Mouse (Mus musculus): ENCODE measurements at regions not wholly inside any gene's neighbourhood (a gene's known extent, or its start where the extent isn't known, plus 50 kb on each side); places are given as distances from the start of the nearest gene placed in this dataset.
A peak's percentile ranks its signal among the peaks of the same experiment; 100 is the strongest.
"Not testable (repeated sequence)": the region's sequence is repeated elsewhere in the genome, so short reads cannot be mapped to it uniquely, and the experiment has no call there.

- H3K9me3 ChIP-seq (ENCODE audit: control insufficient read depth, low read length) = no peaks in the 10 kb centered on the region
- WGBS = 76% methylated on average over 6 of the region's 6 CpGs
- no peaks in the 10 kb centered on the region for H3K27me3 ChIP-seq (ENCODE audit: control insufficient read depth, insufficient read depth, low read length)
- no peak overlapping the region for H3K27ac ChIP-seq
- no peaks in the 10 kb centered on the region for H3K36me3 ChIP-seq (replicated peaks; ENCODE audit: control insufficient read depth, insufficient read depth)
- DNase-seq (ENCODE audit: low spot score) (no peak), ATAC-seq (ENCODE audit: low FRiP score) (no peak)
- no peak overlapping the region for H3K9ac ChIP-seq
- no peak overlapping the region for H3K4me3 ChIP-seq (replicated peaks; ENCODE audit: low read length)
- no peaks in the 10 kb centered on the region for H3K4me1 ChIP-seq (replicated peaks; ENCODE audit: control insufficient read depth, insufficient read depth, low read length)
- H3K4me2 ChIP-seq (replicated peaks) = no peak overlapping the region
Observed at GRCm38 (mm10) chr9:14074273-14074672, 200.6 kb upstream of the Sesn3 start.

- not testable (repeated sequence) for H3K4me3 ChIP-seq (replicated peaks; ENCODE audit: low read length); H3K9me3 ChIP-seq (ENCODE audit: control insufficient read depth, low read length); H3K36me3 ChIP-seq (replicated peaks; ENCODE audit: control insufficient read depth, insufficient read depth); H3K27me3 ChIP-seq (ENCODE audit: control insufficient read depth, insufficient read depth, low read length); H3K4me1 ChIP-seq (replicated peaks; ENCODE audit: control insufficient read depth, insufficient read depth, low read length); DNase-seq (ENCODE audit: low spot score); ATAC-seq (ENCODE audit: low FRiP score); H3K4me2 ChIP-seq (replicated peaks); H3K27ac ChIP-seq; H3K9ac ChIP-seq
Observed at GRCm38 (mm10) chr9:14074866-14075265, 200.0 kb upstream of the Sesn3 start.

GRCm38 (mm10) chr9:14075452-14075851 lies 199.4 kb upstream of the Sesn3 start:
- no peaks in the 10 kb centered on the region for H3K36me3 ChIP-seq (replicated peaks; ENCODE audit: control insufficient read depth, insufficient read depth)
- no peak overlapping the region for H3K9ac ChIP-seq
- ATAC-seq (ENCODE audit: low FRiP score) (peak; percentile 81; the same call in 1 of the 2 replicates), DNase-seq (ENCODE audit: low spot score) (peak; percentile 66)
- H3K9me3 ChIP-seq (ENCODE audit: control insufficient read depth, low read length) = no peaks in the 10 kb centered on the region
- 40% methylated on average over 4 of the region's 4 CpGs for WGBS
- H3K27ac ChIP-seq = no peak overlapping the region; the same call in 1 of the 2 replicates
- H3K4me2 ChIP-seq (replicated peaks) = no peak overlapping the region
- H3K4me3 ChIP-seq (replicated peaks; ENCODE audit: low read length) = no peak overlapping the region
- H3K4me1 ChIP-seq (replicated peaks; ENCODE audit: control insufficient read depth, insufficient read depth, low read length) = no peaks in the 10 kb centered on the region
- H3K27me3 ChIP-seq (ENCODE audit: control insufficient read depth, insufficient read depth, low read length) = no peaks in the 10 kb centered on the region

- Histone ChIP-seq H3K4me1 (replicated peaks; ENCODE audit: control insufficient read depth, insufficient read depth, low read length) (no peaks in the 10 kb centered on the region), H3K4me3 (replicated peaks; ENCODE audit: low read length) (no peak overlapping the region), H3K4me2 (replicated peaks) (no peak overlapping the region), H3K27me3 (ENCODE audit: control insufficient read depth, insufficient read depth, low read length) (no peaks in the 10 kb centered on the region), H3K27ac (no peak overlapping the region; the same call in 1 of the 2 replicates), H3K9ac (no peak overlapping the region), H3K9me3 (ENCODE audit: control insufficient read depth, low read length) (no peaks in the 10 kb centered on the region), H3K36me3 (replicated peaks; ENCODE audit: control insufficient read depth, insufficient read depth) (no peaks in the 10 kb centered on the region)
- no peak for DNase-seq (ENCODE audit: low spot score)
- ATAC-seq (ENCODE audit: low FRiP score) = peak; percentile 38; the same call in 1 of the 2 replicates
- 87% methylated on average over 1 of the region's 1 CpGs for WGBS
Observed at GRCm38 (mm10) chr9:14075868-14076267, 199.0 kb upstream of the Sesn3 start.

GRCm38 (mm10) chr9:14076728-14077127 lies 198.1 kb upstream of the Sesn3 start:
- ATAC-seq (ENCODE audit: low FRiP score) = no peak
- Histone ChIP-seq H3K9me3 (ENCODE audit: control insufficient read depth, low read length) (no peaks in the 10 kb centered on the region), H3K36me3 (replicated peaks; ENCODE audit: control insufficient read depth, insufficient read depth) (no peaks in the 10 kb centered on the region), H3K4me3 (replicated peaks; ENCODE audit: low read length) (no peak overlapping the region), H3K27me3 (ENCODE audit: control insufficient read depth, insufficient read depth, low read length) (no peaks in the 10 kb centered on the region), H3K9ac (no peak overlapping the region), H3K4me2 (replicated peaks) (no peak overlapping the region), H3K27ac (no peak overlapping the region), H3K4me1 (replicated peaks; ENCODE audit: control insufficient read depth, insufficient read depth, low read length) (no peaks in the 10 kb centered on the region)
- WGBS = 76% methylated on average over 5 of the region's 5 CpGs
- DNase-seq (ENCODE audit: low spot score) = no peak

- DNase-seq (ENCODE audit: low spot score) = no peak
Observed at GRCm38 (mm10) chr9:14081138-14081537, 193.7 kb upstream of the Sesn3 start.

GRCm38 (mm10) chr9:14086201-14086600 lies 188.7 kb upstream of the Sesn3 start:
- no peak overlapping the region for H3K4me3 ChIP-seq (replicated peaks; ENCODE audit: low read length)
- no peak overlapping the region for H3K9ac ChIP-seq
- H3K9me3 ChIP-seq (ENCODE audit: control insufficient read depth, low read length) = no peaks in the 10 kb centered on the region
- H3K27me3 ChIP-seq (ENCODE audit: control insufficient read depth, insufficient read depth, low read length) = no peaks in the 10 kb centered on the region
- ATAC-seq (ENCODE audit: low FRiP score) (no peak), DNase-seq (ENCODE audit: low spot score) (no peak)
- WGBS = 78% methylated on average over 2 of the region's 2 CpGs
- H3K36me3 ChIP-seq (replicated peaks; ENCODE audit: control insufficient read depth, insufficient read depth) = no peaks in the 10 kb centered on the region
- no peaks in the 10 kb centered on the region for H3K4me1 ChIP-seq (replicated peaks; ENCODE audit: control insufficient read depth, insufficient read depth, low read length)
- no peak overlapping the region for H3K27ac ChIP-seq
- H3K4me2 ChIP-seq (replicated peaks) = no peak overlapping the region

More at GRCm38 (mm10) chr9:14081138-14081537, 193.7 kb upstream of the Sesn3 start:
- H3K27ac ChIP-seq = no peak overlapping the region
- no peaks in the 10 kb centered on the region for H3K27me3 ChIP-seq (ENCODE audit: control insufficient read depth, insufficient read depth, low read length)
- H3K4me3 ChIP-seq (replicated peaks; ENCODE audit: low read length) = no peak overlapping the region
- no peaks in the 10 kb centered on the region for H3K9me3 ChIP-seq (ENCODE audit: control insufficient read depth, low read length)
- no peaks in the 10 kb centered on the region for H3K36me3 ChIP-seq (replicated peaks; ENCODE audit: control insufficient read depth, insufficient read depth)
- no peak overlapping the region for H3K9ac ChIP-seq
- no peak for ATAC-seq (ENCODE audit: low FRiP score)
- H3K4me2 ChIP-seq (replicated peaks) = no peak overlapping the region
- WGBS = 34% methylated on average over 4 of the region's 4 CpGs
- no peaks in the 10 kb centered on the region for H3K4me1 ChIP-seq (replicated peaks; ENCODE audit: control insufficient read depth, insufficient read depth, low read length)

- Histone ChIP-seq H3K27ac (no peak overlapping the region), H3K27me3 (ENCODE audit: control insufficient read depth, insufficient read depth, low read length) (no peaks in the 10 kb centered on the region), H3K9me3 (ENCODE audit: control insufficient read depth, low read length) (no peaks in the 10 kb centered on the region), H3K4me3 (replicated peaks; ENCODE audit: low read length) (no peak overlapping the region), H3K9ac (no peak overlapping the region), H3K4me2 (replicated peaks) (no peak overlapping the region), H3K4me1 (replicated peaks; ENCODE audit: control insufficient read depth, insufficient read depth, low read length) (no peaks in the 10 kb centered on the region), H3K36me3 (replicated peaks; ENCODE audit: control insufficient read depth, insufficient read depth) (no peaks in the 10 kb centered on the region)
- 96% methylated on average over 3 of the region's 3 CpGs for WGBS
- no peak for ATAC-seq (ENCODE audit: low FRiP score)
- DNase-seq (ENCODE audit: low spot score) = no peak
Observed at GRCm38 (mm10) chr9:14086611-14087010, 188.3 kb upstream of the Sesn3 start.

GRCm38 (mm10) chr9:14087874-14088273 lies 187.0 kb upstream of the Sesn3 start:
- Histone ChIP-seq H3K4me3 (replicated peaks; ENCODE audit: low read length) (no peak overlapping the region), H3K27ac (no peak overlapping the region), H3K4me1 (replicated peaks; ENCODE audit: control insufficient read depth, insufficient read depth, low read length) (no peaks in the 10 kb centered on the region), H3K27me3 (ENCODE audit: control insufficient read depth, insufficient read depth, low read length) (no peaks in the 10 kb centered on the region), H3K4me2 (replicated peaks) (no peak overlapping the region), H3K36me3 (replicated peaks; ENCODE audit: control insufficient read depth, insufficient read depth) (no peaks in the 10 kb centered on the region), H3K9ac (no peak overlapping the region), H3K9me3 (ENCODE audit: control insufficient read depth, low read length) (no peaks in the 10 kb centered on the region)
- WGBS = 85% methylated on average over 4 of the region's 4 CpGs
- no peak for DNase-seq (ENCODE audit: low spot score)
- ATAC-seq (ENCODE audit: low FRiP score) = no peak

GRCm38 (mm10) chr9:14089791-14090256 lies 185.0 kb upstream of the Sesn3 start:
- no peaks in the 10 kb centered on the region for H3K9me3 ChIP-seq (ENCODE audit: control insufficient read depth, low read length)
- no peak overlapping the region for H3K4me3 ChIP-seq (replicated peaks; ENCODE audit: low read length)
- DNase-seq (ENCODE audit: low spot score) (peak; percentile 42), ATAC-seq (ENCODE audit: low FRiP score) (peak; percentile 75)
- WGBS = 45% methylated on average over 8 of the region's 8 CpGs
- H3K36me3 ChIP-seq (replicated peaks; ENCODE audit: control insufficient read depth, insufficient read depth) = no peaks in the 10 kb centered on the region
- no peak overlapping the region for H3K4me2 ChIP-seq (replicated peaks)
- H3K4me1 ChIP-seq (replicated peaks; ENCODE audit: control insufficient read depth, insufficient read depth, low read length) = no peaks in the 10 kb centered on the region
- H3K27me3 ChIP-seq (ENCODE audit: control insufficient read depth, insufficient read depth, low read length) = no peaks in the 10 kb centered on the region
- no peak overlapping the region for H3K27ac ChIP-seq
- H3K9ac ChIP-seq = no peak overlapping the region

All from hindbrain, embryonic 14.5 days (tissue).